Mouse (Mus musculus) liver, adult 2 months (tissue): Measurements from ENCODE around the gene Mrpl19. TPM values are rescaled to one million over a fixed set of nuclear protein-coding genes. Genes with fewer than 3 reads are reported as not detected.

Experiments
- DNase-seq: peaks from one replicate; pipeline ENCODE4 v3.0.0-alpha.2; 2011; ENCODE audit warnings: low read depth, low spot score; ENCODE audit errors: extremely low read depth
- H3K27ac ChIP-seq: fragments of 200-500 bp; replicated peaks from 2 replicates; pipeline ENCODE4 v1.5.1; 2012; ENCODE audit warnings: low read depth, mild to moderate bottlenecking, control low read depth, inconsistent platforms, low read length; ENCODE audit not compliant: insufficient read depth
- H3K27me3 ChIP-seq: fragments of 200-500 bp; 2 replicates; pipeline ENCODE4 v1.6.1; 2012; ENCODE audit warnings: mild to moderate bottlenecking, moderate library complexity, low read length, inconsistent platforms; ENCODE audit not compliant: control insufficient read depth, insufficient read depth
- H3K36me3 ChIP-seq: fragments of 200-500 bp; 2 replicates; pipeline ENCODE4 v1.6.1; 2012; ENCODE audit warnings: low read length, inconsistent platforms; ENCODE audit not compliant: control insufficient read depth, insufficient read depth
- H3K4me1 ChIP-seq: fragments of 200-500 bp; 2 replicates; pipeline ENCODE4 v1.6.1; 2011; ENCODE audit warnings: low read length; ENCODE audit not compliant: control insufficient read depth, insufficient read depth
- H3K4me3 ChIP-seq: fragments of 200-500 bp; 2 replicates; pipeline ENCODE4 v1.5.1; 2011; ENCODE audit warnings: low read depth, mild to moderate bottlenecking, control low read depth, low read length, moderate library complexity; ENCODE audit not compliant: insufficient read depth
- H3K79me2 ChIP-seq: fragments of 200-500 bp; 2 replicates; pipeline ENCODE4 v1.6.1; 2012; ENCODE audit warnings: inconsistent platforms, mild to moderate bottlenecking, low read length, moderate library complexity; ENCODE audit not compliant: control insufficient read depth, insufficient read depth
- H3K9ac ChIP-seq: fragments of 200-500 bp; 2 replicates; pipeline ENCODE4 v1.6.1; 2012; ENCODE audit warnings: low read depth, mild to moderate bottlenecking, control low read depth, inconsistent platforms, low read length
- CTCF ChIP-seq: fragments of 200-500 bp; IDR thresholded peaks from 2 replicates; pipeline ENCODE4 v1.5.1; 2011; ENCODE audit warnings: low read depth, low read length, control low read depth
- POLR2A ChIP-seq: fragments of 200-500 bp; IDR thresholded peaks from 2 replicates; pipeline ENCODE4 v1.6.1; 2011; ENCODE audit warnings: low read length, control low read depth; ENCODE audit not compliant: insufficient read depth; ENCODE audit errors: extremely low read depth
- WGBS: fragments of 180-500 bp; shearing (Covaris S2); methylation state at CpG from one replicate; pipeline ENCODE4 v1.1.7; 2018; 5-methylcytosine and 5-hydroxymethylcytosine counted together
- polyA plus RNA-seq: library from polyadenylated mRNA; depleted of rRNA; stranded (reverse); fragments of >200 nt; gene quantifications from 2 replicates; pipeline ENCODE4 v1.2.3, GENCODE M21; 2012
- total RNA-seq: library from RNA; depleted of rRNA; stranded (reverse); fragments of >200 nt; gene quantifications from 2 replicates; pipeline ENCODE4 v1.2.3, GENCODE M21; 2014

Gene Mrpl19
- total and polyA plus RNA-seq, 2 experiments = 2.4 to 3.7 TPM

DNA sequence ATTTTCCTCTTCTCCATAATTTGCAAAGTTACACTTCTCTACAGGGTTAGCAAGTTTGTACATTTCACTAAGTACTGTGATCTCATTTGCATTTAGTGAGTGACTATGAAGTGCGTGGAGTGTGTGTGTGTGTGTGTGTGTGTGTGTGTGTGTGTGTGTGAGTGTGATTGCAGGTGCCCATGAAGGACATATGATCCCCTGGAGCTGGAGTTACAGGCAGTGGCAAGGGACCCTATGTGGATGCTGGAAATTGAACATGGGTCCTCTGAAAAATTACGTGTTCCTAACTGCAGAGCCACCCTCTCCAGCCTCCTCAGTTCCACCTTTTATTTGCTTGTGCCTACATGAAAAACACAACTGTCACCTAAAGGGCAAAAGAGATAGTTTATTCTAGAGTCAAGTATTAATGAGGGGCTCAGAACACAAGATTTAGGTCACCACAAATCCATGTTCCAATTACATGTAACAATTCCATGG is 348 bp upstream of the Mrpl19 start:
- H3K36me3 ChIP-seq = peaks cover 15% of the 10 kb centered on the region; the same call in 1 of the 2 replicates
- no peak overlapping the region for H3K27ac ChIP-seq
- peak overlapping the region; percentile 95; the same call in 1 of the 2 replicates for H3K4me3 ChIP-seq
- DNase-seq = no peak
- no peaks in the 10 kb centered on the region for H3K27me3 ChIP-seq
- TF ChIP-seq CTCF (no peak), POLR2A (no peak)
- H3K4me1 ChIP-seq = peaks cover 3% of the 10 kb centered on the region; the same call in 1 of the 2 replicates
- H3K9ac ChIP-seq = 0 out of 2 replicates have a peak overlapping the region, but pooled peaks have one; percentile 5
- H3K79me2 ChIP-seq = peaks cover 5% of the 10 kb centered on the region; the same call in 1 of the 2 replicates
- WGBS = 51% methylated on average over 2 of the region's 2 CpGs

DNA sequence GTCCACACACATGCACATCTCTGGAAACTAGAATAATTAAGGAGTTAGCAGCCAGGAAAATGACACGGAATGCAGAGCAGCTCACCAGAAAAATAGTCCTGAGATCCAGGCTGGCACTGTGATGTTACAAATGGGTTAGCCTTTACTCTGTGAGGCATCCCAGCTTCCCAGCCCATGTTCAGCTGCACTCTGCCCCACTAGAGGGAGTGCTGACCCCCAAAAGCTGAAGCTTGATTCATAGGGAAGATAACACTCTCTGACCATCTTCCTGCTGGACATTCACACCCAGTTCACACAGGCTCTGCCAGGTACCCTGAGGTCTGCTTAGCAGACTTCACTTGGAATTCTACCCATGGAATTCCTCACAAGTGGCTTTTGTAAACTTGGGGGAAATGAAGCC is 5.5 kb downstream of the Mrpl19 start:
- no peak overlapping the region for H3K9ac ChIP-seq
- TF ChIP-seq POLR2A (no peak), CTCF (no peak)
- peaks cover 3% of the 10 kb centered on the region; the same call in 1 of the 2 replicates for H3K4me1 ChIP-seq
- H3K36me3 ChIP-seq = peaks cover 39% of the 10 kb centered on the region
- DNase-seq = no peak
- no peak overlapping the region for H3K4me3 ChIP-seq
- no peaks in the 10 kb centered on the region for H3K27me3 ChIP-seq
- 0 out of 2 replicates have a peak, but pooled peaks cover 1% of the 10 kb centered on the region for H3K79me2 ChIP-seq
- 96% methylated on average over 1 of the region's 1 CpGs for WGBS
- H3K27ac ChIP-seq = no peak overlapping the region

DNA sequence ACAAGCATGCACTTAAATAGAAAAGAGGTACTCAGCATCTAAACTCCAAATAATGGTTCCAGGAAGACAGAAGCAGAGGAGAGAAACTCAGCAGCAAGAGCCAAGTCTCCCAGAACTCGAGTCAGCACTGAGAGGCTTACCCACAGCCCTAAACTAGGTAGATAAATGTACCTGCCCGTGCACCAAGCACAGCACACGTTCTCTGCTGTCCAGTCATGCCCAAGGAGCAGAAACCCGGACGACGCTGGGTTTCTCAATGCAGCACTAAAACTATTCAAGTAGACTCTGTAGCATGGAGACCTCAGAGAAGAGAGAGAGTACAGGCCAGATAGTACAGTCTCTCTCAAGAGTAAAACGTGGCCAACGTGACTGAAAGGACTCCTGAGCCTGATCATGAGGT is 5.9 kb downstream of the Mrpl19 start:
- Histone ChIP-seq H3K4me1 (peaks cover 3% of the 10 kb centered on the region; the same call in 1 of the 2 replicates), H3K4me3 (no peak overlapping the region), H3K27me3 (no peaks in the 10 kb centered on the region), H3K27ac (no peak overlapping the region), H3K9ac (no peak overlapping the region), H3K79me2 (no peaks in the 10 kb centered on the region), H3K36me3 (peaks cover 39% of the 10 kb centered on the region)
- TF ChIP-seq POLR2A = no peak
- TF ChIP-seq CTCF = no peak
- no peak for DNase-seq
- 94% methylated on average over 8 of the region's 8 CpGs for WGBS

DNA sequence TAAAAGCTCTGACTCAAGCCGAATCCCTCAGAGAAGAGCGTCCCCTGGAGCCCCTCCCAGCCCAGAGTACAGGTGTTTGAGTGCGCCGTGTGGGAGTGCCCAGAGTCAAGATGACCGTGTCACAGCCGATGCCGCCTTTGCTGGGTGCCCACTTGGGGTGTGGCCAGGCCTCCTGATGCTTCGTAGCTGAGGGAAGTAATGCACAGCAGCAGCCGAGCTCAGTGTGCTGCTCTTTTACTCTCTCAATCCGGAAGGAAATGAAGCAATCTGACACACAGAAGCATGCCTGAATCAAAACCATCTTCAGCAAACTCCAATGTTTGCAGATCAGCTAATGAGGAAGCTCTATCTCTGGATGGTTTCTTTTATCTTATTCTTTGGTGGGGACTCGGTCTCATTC is 7.8 kb downstream of the Mrpl19 start:
- Histone ChIP-seq H3K9ac (no peak overlapping the region), H3K36me3 (peaks cover 42% of the 10 kb centered on the region), H3K27ac (no peak overlapping the region), H3K27me3 (no peaks in the 10 kb centered on the region), H3K4me1 (no peaks in the 10 kb centered on the region), H3K4me3 (no peak overlapping the region), H3K79me2 (no peaks in the 10 kb centered on the region)
- DNase-seq = no peak
- WGBS = 90% methylated on average over 11 of the region's 11 CpGs
- no peak for TF ChIP-seq CTCF
- TF ChIP-seq POLR2A = no peak

DNA sequence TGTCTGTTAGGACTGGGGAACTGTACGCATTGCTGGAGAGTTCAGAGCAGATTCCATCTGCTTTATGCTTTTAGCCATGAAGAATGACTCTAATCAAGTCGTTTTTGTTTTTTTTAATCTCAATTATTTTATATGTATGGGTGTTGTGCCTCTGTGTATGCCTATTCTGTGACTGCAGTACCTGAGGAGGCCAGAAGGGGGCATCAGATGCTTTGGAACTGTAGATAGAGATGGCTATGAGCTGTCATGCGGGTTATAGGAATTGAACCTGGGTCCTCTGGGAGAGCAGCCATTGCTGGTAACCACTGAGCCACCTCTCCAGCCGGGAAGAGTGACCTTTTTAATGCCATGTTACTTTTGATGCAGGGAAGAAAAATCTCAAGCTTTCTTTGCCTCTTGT is 9.4 kb downstream of the Mrpl19 start:
- H3K36me3 ChIP-seq = peaks cover 42% of the 10 kb centered on the region
- DNase-seq = no peak

DNA sequence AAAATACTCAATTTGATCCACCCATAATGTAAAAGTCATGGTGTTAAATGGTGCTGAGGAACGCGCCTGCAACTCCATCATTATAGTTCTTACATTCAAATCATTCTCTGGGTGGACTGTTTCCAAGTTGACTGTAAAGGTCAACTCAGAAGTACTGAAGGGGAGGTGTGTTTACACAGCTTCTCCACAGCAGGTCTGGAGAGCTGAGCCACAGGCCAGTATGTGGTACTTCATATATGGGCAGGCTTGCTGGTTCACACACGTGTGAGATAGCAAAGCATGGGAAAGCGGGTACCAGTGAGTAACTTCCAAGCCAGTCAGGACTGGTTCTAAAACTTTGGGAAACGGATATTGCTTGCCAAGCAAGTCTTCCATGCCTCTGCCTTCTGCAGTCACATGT is 10.6 kb downstream of the Mrpl19 start:
- H3K79me2 ChIP-seq = no peaks in the 10 kb centered on the region
- no peak overlapping the region for H3K4me3 ChIP-seq
- H3K36me3 ChIP-seq = peaks cover 39% of the 10 kb centered on the region
- no peaks in the 10 kb centered on the region for H3K4me1 ChIP-seq
- no peaks in the 10 kb centered on the region for H3K27me3 ChIP-seq
- TF ChIP-seq POLR2A = no peak
- no peak for TF ChIP-seq CTCF
- no peak for DNase-seq
- 89% methylated on average over 5 of the region's 5 CpGs for WGBS
- no peak overlapping the region for H3K9ac ChIP-seq
- no peak overlapping the region for H3K27ac ChIP-seq

More for the DNA sequence above, 9.4 kb downstream of the Mrpl19 start:
- H3K27ac ChIP-seq = no peak overlapping the region
- H3K27me3 ChIP-seq = no peaks in the 10 kb centered on the region
- H3K79me2 ChIP-seq = no peaks in the 10 kb centered on the region
- TF ChIP-seq POLR2A = no peak
- no peak for TF ChIP-seq CTCF
- H3K4me3 ChIP-seq = no peak overlapping the region
- H3K4me1 ChIP-seq = no peaks in the 10 kb centered on the region
- no peak overlapping the region for H3K9ac ChIP-seq
- WGBS = 91% methylated on average over 4 of the region's 4 CpGs
